Comparison of ENCODE assay signal across 8 mouse cellular contexts in genomic region chr19:7195900-7196728, GRCm38 (mm10). TPM values are rescaled to one million over a fixed set of nuclear protein-coding genes. Genes with fewer than 3 reads are reported as not detected.
A peak's percentile ranks its signal among the peaks of the same experiment; 100 is the strongest.
DNase-seq lines count a peak whose midpoint lies in the region; ATAC-seq and TF ChIP-seq lines count a peak whose summit lies in the region.

No protein-coding gene starts in this region.

- H3K4me2 ChIP-seq in kidney, embryonic 16.5 days (replicated peaks; ENCODE audit: low read depth, low read length), result no peak overlapping the region
- no peak overlapping the region for H3K4me2 ChIP-seq in lung, postnatal 0 days (replicated peaks; ENCODE audit: low read depth, low read length)

- H3K9me3 ChIP-seq in E14TG2a.4 (ENCODE audit: low read length), result no peaks in the 10 kb centered on the region
- H3K9me3 ChIP-seq in kidney, embryonic 16.5 days (ENCODE audit: low read length), result no peaks in the 10 kb centered on the region
- no peaks in the 10 kb centered on the region for H3K9me3 ChIP-seq in lung, postnatal 0 days (ENCODE audit: low read length)

- TF ChIP-seq CTCF in E14TG2a.4 (conservative IDR thresholded peaks at IDR 0.05; ENCODE audit: low read length), result peak; percentile 73
- peak; percentile 92 for TF ChIP-seq CTCF in lung, postnatal 0 days (IDR thresholded peaks at IDR 0.05)

- ATAC-seq in kidney, embryonic 16.5 days (ENCODE audit: low FRiP score, low TSS enrichment), result no peak
- ATAC-seq in lung, postnatal 0 days, result peak; percentile 46
- ATAC-seq in activated CD4-positive, CD25-positive, alpha-beta regulatory T cell, adult 4 months, result no peak

- peak overlapping the region; percentile 36; the same call in 1 of the 2 replicates for H3K9ac ChIP-seq in kidney, embryonic 16.5 days (replicated peaks; ENCODE audit: low read length)
- no peak overlapping the region for H3K9ac ChIP-seq in lung, postnatal 0 days (replicated peaks; ENCODE audit: low read depth)

- TF ChIP-seq EP300 in lung, postnatal 0 days (IDR thresholded peaks at IDR 0.05), result no peak

- DNase-seq in adrenal gland, adult 2 months, result peak; percentile 75
- DNase-seq in embryo, embryonic 11 days, result peak; percentile 79
- peak; percentile 45 for DNase-seq in heart, adult 8-10 months (ENCODE audit: low spot score)
- DNase-seq in lung, postnatal 0 days (ENCODE audit: low spot score), result peak; percentile 71
- peak; percentile 47 for DNase-seq in right cerebral cortex, postnatal 14 days

- peaks cover 10% of the 10 kb centered on the region for H3K27me3 ChIP-seq in E14TG2a.4 (ENCODE audit: insufficient read depth, low read length)
- H3K27me3 ChIP-seq in kidney, embryonic 16.5 days (ENCODE audit: insufficient read depth, low read length), result no peaks in the 10 kb centered on the region
- no peaks in the 10 kb centered on the region for H3K27me3 ChIP-seq in lung, postnatal 0 days (replicated peaks; ENCODE audit: insufficient read depth, low read length)

- H3K27ac ChIP-seq in kidney, embryonic 16.5 days (ENCODE audit: low read length), result no peak overlapping the region
- no peak overlapping the region for H3K27ac ChIP-seq in lung, postnatal 0 days (ENCODE audit: low read length)

- H3K4me3 ChIP-seq in E14TG2a.4 (replicated peaks; ENCODE audit: low read length), result peak overlapping the region; percentile 46
- no peak overlapping the region for H3K4me3 ChIP-seq in kidney, embryonic 16.5 days (ENCODE audit: low read length)
- H3K4me3 ChIP-seq in lung, postnatal 0 days (ENCODE audit: low read depth, low read length), result no peak overlapping the region

- 13% methylated on average over 33 of the region's 33 CpGs for WGBS in kidney, embryonic 16.5 days
- WGBS in lung, postnatal 0 days, result 19% methylated on average over 30 of the region's 33 CpGs

- H3K4me1 ChIP-seq in E14TG2a.4 (replicated peaks; ENCODE audit: low read depth, low read length), result peaks cover 60% of the 10 kb centered on the region
- peaks cover 40% of the 10 kb centered on the region for H3K4me1 ChIP-seq in kidney, embryonic 16.5 days (ENCODE audit: insufficient read depth, low read length)
- no peaks in the 10 kb centered on the region for H3K4me1 ChIP-seq in lung, postnatal 0 days (ENCODE audit: insufficient read depth, low read depth, low read length)

- H3K36me3 ChIP-seq in E14TG2a.4 (ENCODE audit: insufficient read depth, low read length), result peaks cover 42% of the 10 kb centered on the region
- H3K36me3 ChIP-seq in kidney, embryonic 16.5 days (ENCODE audit: insufficient read depth, low read length), result peaks cover 36% of the 10 kb centered on the region
- peaks cover 25% of the 10 kb centered on the region for H3K36me3 ChIP-seq in lung, postnatal 0 days (ENCODE audit: insufficient read depth, low read length)

RNA-seq across cellular contexts. Expression of gene Otub1, which starts 10.0 kb away (rescaled TPM):
- 100 to 1,000 TPM; 130 to 138 TPM for total RNA-seq in adrenal gland, adult 2 months (2021)
- 139 and 141 TPM in 2 replicates for polyA plus RNA-seq in adrenal gland, adult 2 months (2012; rRNA removed)
- total RNA-seq in heart, adult 8-10 months (2022), result 10 to 100 TPM; 62.2 to 71.6 (median 68.0) TPM
- 231 and 241 TPM in 2 replicates for polyA plus RNA-seq in kidney, embryonic 16.5 days (2015; fragmentation: Nextera tagmentation; extraction: Ambion mirVana)
- polyA plus RNA-seq in lung, postnatal 0 days (2015; fragmentation: Nextera tagmentation; extraction: Ambion mirVana), result 107 and 119 TPM in 2 replicates
- polyA plus RNA-seq in activated CD4-positive, CD25-positive, alpha-beta regulatory T cell, adult 4 months (2017; shearing (Covaris generic)), result 100 to 1,000 TPM; 157 to 170 TPM

RNA-seq across cellular contexts. Expression of gene Cox8a, which starts 21.3 kb away (rescaled TPM):
- total RNA-seq in adrenal gland, adult 2 months (2021), result 1,000 to 10,000 TPM; 1,087 to 1,191 TPM
- 2,774 and 3,841 TPM in 2 replicates for polyA plus RNA-seq in adrenal gland, adult 2 months (2012; rRNA removed)
- 100 to 1,000 TPM; 406 to 459 (median 432) TPM for total RNA-seq in heart, adult 8-10 months (2022)
- polyA plus RNA-seq in kidney, embryonic 16.5 days (2015; fragmentation: Nextera tagmentation; extraction: Ambion mirVana), result 1,116 and 1,175 TPM in 2 replicates
- 889 and 976 TPM in 2 replicates for polyA plus RNA-seq in lung, postnatal 0 days (2015; fragmentation: Nextera tagmentation; extraction: Ambion mirVana)
- polyA plus RNA-seq in activated CD4-positive, CD25-positive, alpha-beta regulatory T cell, adult 4 months (2017; shearing (Covaris generic)), result 100 to 1,000 TPM; 387 to 411 TPM

RNA-seq across cellular contexts. Expression of gene Naa40, which starts 44.9 kb away (rescaled TPM):
- total RNA-seq in adrenal gland, adult 2 months (2021), result 10 to 100 TPM; 18.5 to 19.9 TPM
- polyA plus RNA-seq in adrenal gland, adult 2 months (2012; rRNA removed), result 18.0 and 19.9 TPM in 2 replicates
- total RNA-seq in heart, adult 8-10 months (2022), result 10 to 100 TPM; 11.7 to 21.1 (median 17.1) TPM
- 81.4 and 88.0 TPM in 2 replicates for polyA plus RNA-seq in kidney, embryonic 16.5 days (2015; fragmentation: Nextera tagmentation; extraction: Ambion mirVana)
- polyA plus RNA-seq in lung, postnatal 0 days (2015; fragmentation: Nextera tagmentation; extraction: Ambion mirVana), result 16.6 and 17.7 TPM in 2 replicates
- polyA plus RNA-seq in activated CD4-positive, CD25-positive, alpha-beta regulatory T cell, adult 4 months (2017; shearing (Covaris generic)), result 10 to 100 TPM; 28.0 to 29.3 TPM
